Mouse (Mus musculus): ENCODE data around the gene Grtp1.

DNA sequence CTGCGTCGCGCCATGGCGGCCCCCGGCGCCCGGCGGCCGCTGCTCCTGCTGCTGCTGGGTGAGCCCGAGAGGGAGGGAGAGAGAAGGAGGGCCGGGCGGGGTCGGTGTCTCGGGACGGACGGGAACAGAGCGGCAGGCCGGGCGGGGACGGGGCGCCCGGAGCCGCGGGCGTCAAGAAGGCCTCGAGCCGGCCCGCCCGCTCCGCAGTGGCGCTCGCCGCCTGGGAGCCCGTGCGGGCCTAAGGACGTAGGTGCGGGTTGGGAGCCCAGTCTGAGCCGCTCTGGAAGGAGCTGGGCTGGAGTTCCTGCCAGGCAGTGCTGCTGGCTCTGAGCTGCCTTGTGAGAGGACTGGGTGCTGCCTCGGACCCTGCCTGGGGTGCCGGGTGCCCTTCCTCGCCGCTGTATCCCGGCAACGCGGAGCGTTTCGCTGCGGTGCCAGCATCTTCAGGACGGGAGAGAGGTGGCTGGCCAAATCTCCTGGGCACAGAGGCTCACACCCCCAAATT, 41.0 kb downstream of the Grtp1 start:
- no peak for TF ChIP-seq CTCF (IDR thresholded peaks at IDR 0.05; ENCODE audit: control insufficient read depth, insufficient read depth, insufficient read length)
- TF ChIP-seq MAX (IDR thresholded peaks at IDR 0.05) = no peak
- no peak for TF ChIP-seq CEBPB (IDR thresholded peaks at IDR 0.05; ENCODE audit: low read depth)
- no peak for TF ChIP-seq USF1 (IDR thresholded peaks at IDR 0.05; ENCODE audit: low read depth)

Measured in C2C12 (cell line).